Mouse (Mus musculus): Measurements from ENCODE around the gene Was.

DNA sequence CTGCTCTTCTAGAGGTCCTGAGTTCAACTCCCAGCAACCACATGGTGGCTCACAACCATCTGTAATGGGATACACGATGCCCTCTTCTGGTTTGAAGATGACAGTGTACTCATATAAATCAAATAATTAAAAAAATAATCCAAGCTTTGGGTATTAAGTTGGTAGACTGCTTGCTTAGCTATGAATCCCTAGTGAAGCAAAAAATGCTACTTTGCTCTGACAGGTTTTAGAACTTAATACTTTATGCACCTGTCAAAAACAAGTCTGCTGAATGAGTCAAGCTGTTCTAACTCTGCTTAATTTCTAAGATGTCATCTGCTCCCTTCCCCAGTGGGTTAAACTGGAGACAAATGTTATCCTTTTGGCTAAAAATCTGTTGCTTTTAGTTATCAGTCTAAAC lies 49.2 kb upstream of the Was start:
- TF ChIP-seq GATA1 (IDR thresholded peaks at IDR 0.05; ENCODE audit: low read length) (no peak), TAL1 (IDR thresholded peaks at IDR 0.05; ENCODE audit: low read length) (no peak)
